Mouse (Mus musculus) embryonic fibroblast, embryonic 13.5 days (primary cell): ENCODE results near the gene Rps12. TPM values are rescaled to one million over a fixed set of nuclear protein-coding genes. Genes with fewer than 3 reads are reported as not detected.
"Not testable (repeated sequence)": the region's sequence is repeated elsewhere in the genome, so short reads cannot be mapped to it uniquely, and the experiment has no call there.

Source experiments
- H3K27ac ChIP-seq: 2 replicates; pipeline ENCODE4 v1.5.1; 2012; ENCODE audit warnings: low read length, control low read depth, inconsistent platforms; ENCODE audit not compliant: insufficient read depth
- H3K4me1 ChIP-seq: 2 replicates; pipeline ENCODE4 v1.6.1; 2011; ENCODE audit warnings: low read length; ENCODE audit not compliant: control insufficient read depth, insufficient read depth
- H3K4me3 ChIP-seq: 2 replicates; pipeline ENCODE4 v1.5.1; 2011; ENCODE audit warnings: mild to moderate bottlenecking, control low read depth, low read length; ENCODE audit not compliant: insufficient read depth
- CTCF ChIP-seq: IDR thresholded peaks from 2 replicates; pipeline ENCODE4 v1.5.1; 2011; ENCODE audit warnings: mild to moderate bottlenecking, control low read depth, low read length, moderate library complexity, borderline replicate concordance; ENCODE audit not compliant: insufficient read depth
- POLR2A ChIP-seq: IDR thresholded peaks from 2 replicates; pipeline ENCODE4 v1.6.1; 2011; ENCODE audit warnings: low read depth, mild to moderate bottlenecking, control low read depth, low read length, moderate library complexity
- polyA plus RNA-seq: library from polyadenylated mRNA; stranded (reverse); fragments of >200 nt; gene quantifications from 2 replicates; pipeline ENCODE4 v1.2.4, GENCODE M21; 2011; ENCODE audit warnings: low read depth; ENCODE audit not compliant: missing spikeins, insufficient read length

Rps12 gene
- polyA plus RNA-seq, 1 experiment: 381 TPM

- TF ChIP-seq POLR2A (no peak), CTCF (no peak)
- Histone ChIP-seq H3K4me1 (peaks cover 4% of the 10 kb centered on the region), H3K4me3 (peak overlapping the region; percentile 92), H3K27ac (peak overlapping the region; percentile 1; the same call in 1 of the 2 replicates)
Measured at GRCm38 (mm10) chr10:23786040-23786439, 1.0 kb downstream of the Rps12 start.

- 0 out of 2 replicates have a peak overlapping the region, but pooled peaks have one; percentile 20 for H3K27ac ChIP-seq
- peak overlapping the region; percentile 92 for H3K4me3 ChIP-seq
- not testable (repeated sequence) for H3K4me1 ChIP-seq
Measured at GRCm38 (mm10) chr10:23785599-23785998, 1.5 kb downstream of the Rps12 start.

- Histone ChIP-seq H3K4me1 (peaks cover 4% of the 10 kb centered on the region), H3K27ac (no peak overlapping the region), H3K4me3 (peak overlapping the region; percentile 40)
- TF ChIP-seq CTCF (no peak), POLR2A (peak; percentile 40)
Measured at GRCm38 (mm10) chr10:23784121-23784520, 3.0 kb downstream of the Rps12 start.

- Histone ChIP-seq H3K4me3 (no peak overlapping the region), H3K4me1 (peaks cover 2% of the 10 kb centered on the region), H3K27ac (no peak overlapping the region)
- TF ChIP-seq POLR2A: no peak
- no peak for TF ChIP-seq CTCF
Measured at GRCm38 (mm10) chr10:23783493-23783884, 3.6 kb downstream of the Rps12 start.

GRCm38 (mm10) chr10:23782855-23783492, 4.1 kb downstream of the Rps12 start:
- TF ChIP-seq CTCF (no peak), POLR2A (peak; percentile 35)
- Histone ChIP-seq H3K4me3 (no peak overlapping the region), H3K4me1 (peaks cover 2% of the 10 kb centered on the region), H3K27ac (no peak overlapping the region)

- no peak overlapping the region for H3K4me3 ChIP-seq
- TF ChIP-seq POLR2A (no peak), CTCF (no peak)
- H3K4me1 ChIP-seq: peaks cover 2% of the 10 kb centered on the region
- H3K27ac ChIP-seq: no peak overlapping the region
Measured at GRCm38 (mm10) chr10:23781760-23782735, 5.0 kb downstream of the Rps12 start.

GRCm38 (mm10) chr10:23780539-23781275, 6.4 kb downstream of the Rps12 start:
- Histone ChIP-seq H3K27ac (no peak overlapping the region), H3K4me3 (no peak overlapping the region), H3K4me1 (peaks cover 2% of the 10 kb centered on the region)
- TF ChIP-seq CTCF (no peak), POLR2A (0 out of 2 replicates have a peak, but pooled peaks have one; percentile 11)

- TF ChIP-seq POLR2A (no peak), CTCF (no peak)
- Histone ChIP-seq H3K27ac (no peak overlapping the region), H3K4me1 (no peaks in the 10 kb centered on the region; the same call in 1 of the 2 replicates), H3K4me3 (no peak overlapping the region)
Measured at GRCm38 (mm10) chr10:23777288-23777945, 9.7 kb downstream of the Rps12 start.

- no peak overlapping the region for H3K27ac ChIP-seq
- TF ChIP-seq CTCF (no peak), POLR2A (no peak)
Measured at GRCm38 (mm10) chr10:23754166-23754565, 32.9 kb downstream of the Rps12 start.

More at GRCm38 (mm10) chr10:23754166-23754565, 32.9 kb downstream of the Rps12 start:
- no peak overlapping the region for H3K4me3 ChIP-seq
- no peaks in the 10 kb centered on the region for H3K4me1 ChIP-seq

Other genes with a start within 250 kb of the Rps12 start
- gene Slc18b1, start 9.7 kb upstream of the Rps12 start, polyA plus RNA-seq: 19.9 and 28.8 TPM in 2 replicates
- gene Vnn3, start 64.2 kb upstream of the Rps12 start, polyA plus RNA-seq: not detected in 2 replicates
- gene Vnn1, start 107.4 kb upstream of the Rps12 start, polyA plus RNA-seq: 4.5 and 5.1 TPM in 2 replicates
- gene Taar1, start 133.1 kb upstream of the Rps12 start, polyA plus RNA-seq: not detected in 2 replicates
- gene Taar2, start 151.3 kb upstream of the Rps12 start, polyA plus RNA-seq: not detected in 2 replicates
- not detected in 2 replicates for gene Taar3, start 162.3 kb upstream of the Rps12 start, polyA plus RNA-seq
- not detected in 2 replicates for gene Taar4, start 173.2 kb upstream of the Rps12 start, polyA plus RNA-seq
- gene Taar5, start 183.4 kb upstream of the Rps12 start, polyA plus RNA-seq: not detected in 2 replicates
- gene Taar6, start 198.4 kb upstream of the Rps12 start, polyA plus RNA-seq: not detected in 2 replicates
- not detected in 2 replicates for gene Taar7a, start 206.2 kb upstream of the Rps12 start, polyA plus RNA-seq
- not detected in 2 replicates for gene Taar7b, start 212.7 kb upstream of the Rps12 start, polyA plus RNA-seq
- not detected in 2 replicates for gene Taar7d, start 239.9 kb upstream of the Rps12 start, polyA plus RNA-seq